Mouse (Mus musculus) lung, embryonic 16.5 days (tissue): ENCODE measurements at regions not wholly inside any gene's neighbourhood (a gene's known extent, or its start where the extent isn't known, plus 50 kb on each side); places are given as distances from the start of the nearest gene placed in this dataset.
A peak's percentile ranks its signal among the peaks of the same experiment; 100 is the strongest.

Experiments
- ATAC-seq: fragments of 200-750 bp; cut with Nextera tagmentation; 2 replicates; pipeline ENCODE4 v1.8.0; 2017; ENCODE audit warnings: low read depth, mild to moderate bottlenecking, moderate library complexity
- H3K27ac ChIP-seq: fragments of 300-500 bp; sonication (generic); 2 replicates; pipeline ENCODE4 v1.5.1; 2014; ENCODE audit warnings: mild to moderate bottlenecking, control low read depth, low read length
- H3K27me3 ChIP-seq: fragments of 300-500 bp; sonication (generic); 2 replicates; pipeline ENCODE4 v1.6.1; 2014; ENCODE audit warnings: low read depth, low read length, mixed read lengths; ENCODE audit not compliant: control insufficient read depth, insufficient read depth
- H3K36me3 ChIP-seq: fragments of 300-500 bp; sonication (generic); 2 replicates; pipeline ENCODE4 v1.6.1; 2014; ENCODE audit warnings: low read length; ENCODE audit not compliant: control insufficient read depth, insufficient read depth
- H3K4me1 ChIP-seq: fragments of 300-500 bp; sonication (generic); replicated peaks from 2 replicates; pipeline ENCODE4 v1.6.1; 2014; ENCODE audit warnings: low read length, mixed read lengths; ENCODE audit not compliant: control insufficient read depth, insufficient read depth
- H3K4me2 ChIP-seq: fragments of 300-500 bp; sonication (generic); 2 replicates; pipeline ENCODE4 v1.6.1; 2014; ENCODE audit warnings: low read depth, low read length, control low read depth
- H3K4me3 ChIP-seq: fragments of 300-500 bp; sonication (generic); 2 replicates; pipeline ENCODE4 v1.5.1; 2014; ENCODE audit warnings: mild to moderate bottlenecking, low read length, control low read depth
- H3K9ac ChIP-seq: fragments of 300-500 bp; sonication (generic); 2 replicates; pipeline ENCODE4 v1.6.1; 2014; ENCODE audit warnings: low read length, control low read depth
- H3K9me3 ChIP-seq: fragments of 300-500 bp; sonication (generic); 2 replicates; pipeline ENCODE4 v1.6.1; 2016; ENCODE audit warnings: low read length; ENCODE audit not compliant: control insufficient read depth
- WGBS: fragments of 180-500 bp; shearing (Covaris S2); extraction: QIAGEN DNeasy Blood & Tissue Kit; methylation state at CpG from one replicate; pipeline ENCODE4 v1.1.7; 2014; 5-methylcytosine and 5-hydroxymethylcytosine counted together

DNA sequence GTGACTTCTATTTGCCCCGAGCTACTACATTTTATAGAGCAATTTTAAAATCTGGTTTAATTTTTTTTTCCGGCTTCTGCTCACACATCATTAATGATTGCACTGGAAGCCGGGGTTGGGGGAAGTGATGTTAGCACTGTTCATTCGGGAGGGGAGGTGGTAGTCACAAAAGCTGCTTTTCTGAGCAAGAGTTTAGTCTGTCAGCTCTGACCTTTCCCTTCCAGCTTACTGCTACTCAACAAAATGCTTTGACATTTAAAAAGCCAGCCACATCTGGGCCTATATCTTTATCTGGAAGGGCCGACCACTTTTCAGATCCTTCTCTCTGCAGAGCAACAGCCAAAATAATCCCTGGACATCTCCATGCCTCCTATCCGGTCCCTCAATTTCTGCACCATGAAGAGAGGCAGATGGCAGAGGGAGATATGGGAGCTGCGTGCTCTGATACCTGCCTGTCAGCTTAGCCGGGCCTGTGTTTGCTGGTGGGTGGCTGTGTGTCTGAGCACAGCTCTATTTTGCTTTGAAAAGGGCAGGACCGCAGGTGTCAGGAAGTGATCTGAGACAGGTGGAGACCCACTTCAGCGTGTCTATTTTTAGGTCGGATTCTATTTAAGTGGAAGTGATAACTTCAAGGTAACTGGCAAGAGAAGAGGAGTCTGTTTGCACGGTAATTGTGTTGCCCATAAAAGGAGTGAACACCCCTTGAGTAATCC lies 63.1 kb downstream of the Kcnf1 start:
- Histone ChIP-seq H3K9me3 (no peaks in the 10 kb centered on the region), H3K36me3 (no peaks in the 10 kb centered on the region), H3K4me1 (no peaks in the 10 kb centered on the region), H3K4me2 (no peak overlapping the region), H3K9ac (no peak overlapping the region), H3K4me3 (no peak overlapping the region), H3K27me3 (no peaks in the 10 kb centered on the region), H3K27ac (no peak overlapping the region)
- 38% methylated on average over 12 of the region's 12 CpGs for WGBS
- no peak for ATAC-seq

DNA sequence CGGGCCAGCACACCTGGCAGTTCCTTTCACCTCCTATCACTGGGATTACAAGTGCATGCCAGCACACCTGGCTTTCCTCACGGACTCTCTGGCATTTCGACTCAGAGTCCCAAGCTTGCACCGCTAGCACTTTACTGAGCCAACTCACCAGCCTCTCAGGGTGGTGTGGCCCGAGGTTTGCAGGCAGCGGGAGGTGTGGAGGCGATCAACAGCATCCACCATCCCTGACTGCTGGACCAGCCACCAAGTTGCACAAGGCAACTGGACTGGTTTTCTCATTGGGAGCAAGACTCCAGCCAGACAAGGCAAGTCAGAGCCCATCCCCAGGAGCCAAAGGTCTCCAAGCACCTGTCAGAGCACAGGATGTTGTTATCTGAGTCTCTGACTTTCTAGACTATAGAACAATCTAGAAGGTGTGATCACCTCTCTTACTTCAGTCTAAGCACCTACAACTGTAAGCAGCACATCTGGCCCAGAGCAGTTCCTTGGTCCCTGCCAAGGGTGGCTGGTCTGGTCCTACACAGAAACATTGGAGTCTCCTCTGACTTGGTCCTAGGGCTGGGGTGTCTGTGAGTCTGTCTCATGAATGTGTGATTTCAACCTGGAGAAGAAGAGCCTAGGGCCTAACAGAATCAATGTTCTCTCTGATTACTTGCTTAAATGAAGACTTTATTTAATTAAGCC lies 63.8 kb downstream of the Kcnf1 start:
- Histone ChIP-seq H3K27ac (no peak overlapping the region), H3K4me3 (no peak overlapping the region), H3K4me1 (no peaks in the 10 kb centered on the region), H3K9me3 (no peaks in the 10 kb centered on the region), H3K9ac (no peak overlapping the region), H3K27me3 (no peaks in the 10 kb centered on the region), H3K4me2 (no peak overlapping the region), H3K36me3 (no peaks in the 10 kb centered on the region)
- 68% methylated on average over 7 of the region's 7 CpGs for WGBS
- ATAC-seq, result no peak

DNA sequence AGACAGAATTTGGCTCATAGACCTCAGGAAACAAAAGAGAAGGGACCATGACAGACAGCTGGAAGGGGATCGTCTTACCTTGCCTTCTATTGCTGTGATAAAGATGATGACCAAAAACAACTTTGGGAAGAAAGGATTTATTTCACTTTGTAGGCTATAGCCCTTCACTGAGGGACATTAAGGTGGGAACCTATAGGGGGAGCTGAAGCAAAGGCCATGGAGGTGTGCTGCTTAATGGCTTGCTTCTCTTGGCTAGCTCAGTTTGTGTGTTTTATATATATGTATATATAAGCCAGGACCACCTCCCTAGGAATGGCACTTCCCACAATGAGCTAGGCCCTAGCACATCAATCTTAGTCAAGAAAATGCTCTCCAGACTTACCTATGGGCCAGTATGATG lies 70.5 kb downstream of the Kcnf1 start:
- Histone ChIP-seq H3K9ac (no peak overlapping the region), H3K27ac (no peak overlapping the region), H3K4me2 (no peak overlapping the region), H3K27me3 (no peaks in the 10 kb centered on the region), H3K36me3 (no peaks in the 10 kb centered on the region), H3K4me1 (no peaks in the 10 kb centered on the region), H3K9me3 (no peaks in the 10 kb centered on the region), H3K4me3 (no peak overlapping the region)
- WGBS, result 70% methylated on average over 1 of the region's 1 CpGs
- no peak for ATAC-seq

DNA sequence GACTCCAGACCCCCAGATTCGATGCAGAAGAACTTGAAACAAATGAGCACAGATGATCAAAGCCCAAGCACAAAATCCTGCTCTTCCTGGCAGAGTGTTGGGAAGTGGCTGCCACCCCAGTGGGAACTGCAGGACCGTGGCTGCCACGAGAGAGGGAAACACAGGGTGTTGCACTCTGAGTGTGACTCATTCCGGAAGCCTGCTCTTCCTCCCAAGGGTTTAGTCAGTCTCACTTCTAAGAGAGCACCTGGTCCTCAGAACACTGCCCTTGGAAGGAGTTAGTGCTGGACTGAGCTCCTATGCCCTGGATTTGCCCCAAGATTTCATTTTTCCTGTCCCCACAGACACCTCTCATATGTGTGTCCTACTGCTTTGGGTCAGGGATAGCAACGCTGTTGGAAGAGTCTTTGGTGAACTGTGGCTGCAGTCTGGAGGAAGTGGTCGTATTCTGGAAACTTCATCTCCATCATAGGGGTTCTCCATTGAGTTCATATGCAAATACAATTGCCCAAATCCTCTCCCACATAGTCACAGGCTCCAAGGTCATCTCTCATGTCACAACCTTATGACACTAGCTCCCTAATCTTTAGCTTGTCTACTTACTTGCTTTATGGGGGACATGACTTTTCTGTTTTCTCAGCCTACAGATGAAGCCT lies 71.5 kb downstream of the Kcnf1 start:
- Histone ChIP-seq H3K27me3 (no peaks in the 10 kb centered on the region), H3K4me2 (no peak overlapping the region), H3K4me3 (no peak overlapping the region), H3K9ac (no peak overlapping the region), H3K9me3 (no peaks in the 10 kb centered on the region), H3K27ac (no peak overlapping the region), H3K36me3 (no peaks in the 10 kb centered on the region), H3K4me1 (no peaks in the 10 kb centered on the region)
- ATAC-seq, result no peak
- 66% methylated on average over 6 of the region's 6 CpGs for WGBS

DNA sequence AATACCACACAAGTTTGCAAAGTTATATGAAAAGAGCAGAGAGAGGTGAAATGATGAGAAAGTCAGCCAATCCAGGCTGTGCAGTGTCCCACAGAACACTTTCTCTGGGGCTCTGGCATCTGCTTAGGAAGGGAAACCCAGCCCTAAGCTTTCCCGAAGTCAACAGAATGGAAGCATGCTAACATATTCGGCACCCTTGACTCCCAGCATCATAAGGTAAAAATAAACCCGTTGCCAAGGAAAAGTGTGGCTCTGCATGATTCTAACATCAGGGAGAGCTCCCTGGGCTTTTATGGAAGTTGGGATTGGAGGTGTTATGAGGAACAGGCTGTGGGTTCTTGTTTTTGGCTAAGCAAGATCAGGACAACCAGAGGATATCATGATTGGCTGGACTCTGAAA lies 74.8 kb downstream of the Kcnf1 start:
- Histone ChIP-seq H3K4me3 (no peak overlapping the region), H3K9me3 (no peaks in the 10 kb centered on the region), H3K4me1 (no peaks in the 10 kb centered on the region), H3K36me3 (no peaks in the 10 kb centered on the region), H3K27me3 (no peaks in the 10 kb centered on the region), H3K27ac (no peak overlapping the region), H3K9ac (no peak overlapping the region), H3K4me2 (no peak overlapping the region)
- 78% methylated on average over 3 of the region's 3 CpGs for WGBS
- ATAC-seq, result no peak

DNA sequence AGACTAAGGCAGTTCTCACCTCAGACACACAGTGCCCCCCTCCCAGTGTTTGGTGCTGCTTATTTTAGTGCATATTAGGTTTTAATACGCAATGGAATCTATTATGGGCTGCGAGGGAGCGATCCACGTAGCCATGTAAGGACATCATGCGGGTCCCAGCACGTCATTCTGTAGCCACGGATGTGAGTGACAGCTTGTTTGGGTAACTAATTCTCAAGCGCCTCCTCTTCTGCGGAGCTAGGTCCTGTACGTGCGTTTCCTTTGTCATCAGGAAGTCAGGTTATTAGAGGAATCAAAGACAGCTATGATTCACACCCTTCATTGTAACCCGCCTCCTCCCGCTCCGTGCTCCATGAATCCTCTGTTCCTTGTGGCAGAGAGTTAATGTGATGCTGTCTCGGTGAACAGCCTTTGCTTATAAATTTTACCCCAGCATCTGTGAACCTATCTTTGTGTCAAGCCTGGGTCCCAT lies 78.9 kb downstream of the Kcnf1 start:
- H3K4me3 ChIP-seq, result no peak overlapping the region
- H3K9ac ChIP-seq, result no peak overlapping the region
- H3K9me3 ChIP-seq, result no peaks in the 10 kb centered on the region
- H3K27ac ChIP-seq, result no peak overlapping the region
- no peak for ATAC-seq
- H3K4me1 ChIP-seq, result peaks cover 7% of the 10 kb centered on the region; the same call in 1 of the 2 replicates
- H3K36me3 ChIP-seq, result no peaks in the 10 kb centered on the region
- WGBS, result 32% methylated on average over 15 of the region's 15 CpGs
- peak overlapping the region; percentile 24; the same call in 1 of the 2 replicates for H3K4me2 ChIP-seq
- H3K27me3 ChIP-seq, result no peaks in the 10 kb centered on the region

DNA sequence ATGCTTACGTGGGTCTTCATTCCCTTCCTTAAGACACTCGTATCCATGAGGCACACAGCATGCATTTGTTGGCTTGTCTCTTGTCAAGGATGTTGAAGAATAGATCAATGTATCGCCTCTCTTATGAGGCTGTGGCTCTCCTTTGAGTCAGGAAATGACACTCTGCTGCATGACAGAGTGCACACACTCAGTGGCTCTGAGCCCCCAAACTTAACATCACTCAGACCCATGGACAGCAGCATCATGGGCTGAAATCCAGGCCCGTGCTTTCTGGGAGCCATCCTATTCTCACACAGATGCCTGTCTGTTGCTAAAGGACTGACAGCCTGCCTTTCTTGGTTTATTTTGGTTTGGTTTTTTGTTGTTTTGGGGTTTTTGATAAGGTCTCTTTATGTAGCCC lies 81.9 kb downstream of the Kcnf1 start:
- H3K4me2 ChIP-seq, result no peak overlapping the region

DNA sequence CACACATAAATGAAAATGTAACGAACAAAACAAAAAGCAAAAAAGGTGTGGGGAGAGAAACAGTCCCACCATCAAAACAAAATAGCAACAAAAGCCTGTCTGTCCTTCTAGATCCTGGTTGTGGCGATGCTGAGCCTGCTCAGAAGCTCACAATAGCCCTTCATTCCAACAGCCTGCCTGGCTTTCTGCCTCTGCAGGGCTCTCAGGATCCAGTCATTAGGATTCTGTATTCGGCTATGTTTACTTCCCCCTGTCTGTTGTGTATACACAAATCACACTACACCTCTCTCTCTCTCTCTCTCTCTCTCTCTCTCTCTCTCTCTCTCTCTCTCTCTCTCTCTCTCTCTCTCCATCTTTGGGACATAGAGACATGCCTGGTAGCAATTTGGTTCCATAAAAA lies 82.2 kb upstream of the 2410004P03Rik start:
- Histone ChIP-seq H3K27me3 (no peaks in the 10 kb centered on the region), H3K9me3 (no peaks in the 10 kb centered on the region), H3K4me3 (no peak overlapping the region), H3K4me2 (no peak overlapping the region), H3K36me3 (no peaks in the 10 kb centered on the region), H3K4me1 (peaks cover 10% of the 10 kb centered on the region; the same call in 1 of the 2 replicates), H3K9ac (no peak overlapping the region), H3K27ac (no peak overlapping the region; the same call in 1 of the 2 replicates)
- 32% methylated on average over 3 of the region's 3 CpGs for WGBS
- ATAC-seq, result peak; percentile 78

More for the DNA sequence above, 81.9 kb downstream of the Kcnf1 start:
- peak; percentile 61; the same call in 1 of the 2 replicates for ATAC-seq
- Histone ChIP-seq H3K9me3 (no peaks in the 10 kb centered on the region), H3K27me3 (no peaks in the 10 kb centered on the region), H3K9ac (no peak overlapping the region), H3K27ac (no peak overlapping the region), H3K4me1 (peaks cover 8% of the 10 kb centered on the region; the same call in 1 of the 2 replicates), H3K4me3 (no peak overlapping the region), H3K36me3 (no peaks in the 10 kb centered on the region)
- 51% methylated on average over 4 of the region's 4 CpGs for WGBS

DNA sequence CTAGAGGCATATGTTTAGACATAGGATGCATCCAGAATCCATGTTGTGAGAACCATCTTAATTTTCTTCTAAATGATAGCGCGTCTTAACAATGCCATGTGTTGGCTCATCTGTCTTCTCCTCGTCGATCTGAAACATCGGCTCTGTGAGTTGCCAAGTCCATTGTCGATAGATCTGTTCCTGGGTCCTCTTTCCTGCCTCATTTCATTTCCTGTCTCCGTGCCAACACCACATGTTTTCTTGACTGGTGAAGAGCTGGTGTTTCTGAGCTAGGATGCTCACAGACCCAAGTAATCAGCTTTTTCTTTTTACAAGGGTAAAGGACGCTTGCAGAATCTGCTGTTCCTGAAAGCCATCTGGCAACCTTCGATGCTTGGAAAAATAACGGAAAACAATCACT lies 79.5 kb upstream of the 2410004P03Rik start:
- Histone ChIP-seq H3K4me2 (no peak overlapping the region), H3K27me3 (no peaks in the 10 kb centered on the region), H3K4me1 (peaks cover 10% of the 10 kb centered on the region; the same call in 1 of the 2 replicates), H3K27ac (no peak overlapping the region), H3K4me3 (no peak overlapping the region), H3K9ac (no peak overlapping the region), H3K36me3 (no peaks in the 10 kb centered on the region), H3K9me3 (no peaks in the 10 kb centered on the region)
- no peak for ATAC-seq
- 60% methylated on average over 10 of the region's 10 CpGs for WGBS
